Mouse (Mus musculus): ENCODE data around the gene Ube2cbp.

The Ube2cbp gene

GRCm38 (mm10) chr9:86319516-86320140, 145.1 kb downstream of the Ube2cbp start:
- no peak for DNase-seq (ENCODE audit: low spot score in 2 of 2)

- no peak for DNase-seq (ENCODE audit: low spot score in 2 of 2)
Measured at GRCm38 (mm10) chr9:86315700-86316099, 149.1 kb downstream of the Ube2cbp start.

- no peak for DNase-seq (ENCODE audit: low spot score in 2 of 2)
Measured at GRCm38 (mm10) chr9:86308616-86309015, 156.1 kb downstream of the Ube2cbp start.

GRCm38 (mm10) chr9:86306556-86306955, 158.2 kb downstream of the Ube2cbp start:
- DNase-seq (ENCODE audit: low spot score in 2 of 2) = no peak

- DNase-seq (ENCODE audit: low spot score in 2 of 2) = no peak
Measured at GRCm38 (mm10) chr9:86301407-86301806, 163.3 kb downstream of the Ube2cbp start.

GRCm38 (mm10) chr9:86298596-86298995, 166.2 kb downstream of the Ube2cbp start:
- no peak for DNase-seq (ENCODE audit: low spot score in 2 of 2)

- DNase-seq (ENCODE audit: low spot score in 2 of 2) = no peak
Measured at GRCm38 (mm10) chr9:86298131-86298530, 166.6 kb downstream of the Ube2cbp start.

- no peak for DNase-seq (ENCODE audit: low spot score in 2 of 2)
Measured at GRCm38 (mm10) chr9:86296683-86297638, 167.8 kb downstream of the Ube2cbp start.

GRCm38 (mm10) chr9:86287570-86287954, 177.2 kb downstream of the Ube2cbp start:
- DNase-seq (ENCODE audit: low spot score in 2 of 2) = no peak

GRCm38 (mm10) chr9:86286830-86287569, 177.8 kb downstream of the Ube2cbp start:
- no peak for DNase-seq (ENCODE audit: low spot score in 2 of 2)

GRCm38 (mm10) chr9:86282555-86282954, 182.2 kb downstream of the Ube2cbp start:
- DNase-seq (ENCODE audit: low spot score in 2 of 2) = no peak

GRCm38 (mm10) chr9:86281147-86281467, 183.6 kb downstream of the Ube2cbp start:
- no peak for DNase-seq (ENCODE audit: low spot score in 2 of 2)

- DNase-seq (ENCODE audit: low spot score in 2 of 2) = no peak
Measured at GRCm38 (mm10) chr9:86280461-86281146, 184.1 kb downstream of the Ube2cbp start.

- DNase-seq (ENCODE audit: low spot score in 2 of 2) = no peak
Measured at GRCm38 (mm10) chr9:86269541-86269940, 195.2 kb downstream of the Ube2cbp start.

- no peak for DNase-seq (ENCODE audit: low spot score in 2 of 2)
Measured at GRCm38 (mm10) chr9:86266658-86267057, 198.1 kb downstream of the Ube2cbp start.
